Mouse (Mus musculus) E14TG2a.4 (cell line): ENCODE results near the gene Bcas2.

ENCODE experiments used
- CTCF ChIP-seq: conservative IDR thresholded peaks from 2 replicates; pipeline ENCODE4 v1.5.1; 2014; ENCODE audit warnings: low read length
- POU5F1 ChIP-seq: IDR thresholded peaks from 2 replicates; pipeline ENCODE4 v1.6.1; 2014; ENCODE audit warnings: low read length, borderline replicate concordance

- TF ChIP-seq CTCF, result no peak
- TF ChIP-seq POU5F1, result no peak
These were observed 33.0 kb downstream of the Bcas2 start for GRCm38 (mm10) chr3:103204445-103204844.
